Mouse (Mus musculus): ENCODE data around the gene Gtf2a2.
"Not testable (repeated sequence)": the region's sequence is repeated elsewhere in the genome, so short reads cannot be mapped to it uniquely, and the experiment has no call there.

Gene Gtf2a2

GRCm38 (mm10) chr9:70018879-70019278 lies 6.5 kb downstream of the Gtf2a2 start:
- no peak for DNase-seq (ENCODE audit: extremely low spot score, low spot score)

GRCm38 (mm10) chr9:70021610-70022009 lies 9.3 kb downstream of the Gtf2a2 start:
- no peak for DNase-seq (ENCODE audit: extremely low spot score, low spot score)

DNA sequence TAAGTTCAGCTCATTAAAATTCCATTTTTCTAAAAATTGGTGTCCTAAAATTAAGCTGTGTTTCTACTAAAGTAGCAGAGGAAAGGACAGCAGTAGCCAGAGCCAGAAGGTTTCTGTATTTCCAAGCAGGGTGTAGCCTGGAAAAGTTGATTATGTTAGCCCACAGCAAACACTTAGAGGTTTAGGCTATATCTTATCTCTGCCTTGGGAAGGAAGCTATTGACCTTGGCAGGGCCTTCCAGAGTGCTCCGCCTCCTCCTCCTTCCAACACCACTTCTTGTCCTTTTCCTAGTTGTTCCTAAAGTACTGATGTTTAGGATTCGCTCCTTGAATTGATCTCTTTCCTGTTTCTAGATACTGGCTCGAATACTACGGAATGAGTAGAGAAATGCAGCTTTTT lies 9.7 kb downstream of the Gtf2a2 start:
- no peak for DNase-seq (ENCODE audit: extremely low spot score, low spot score)

DNA sequence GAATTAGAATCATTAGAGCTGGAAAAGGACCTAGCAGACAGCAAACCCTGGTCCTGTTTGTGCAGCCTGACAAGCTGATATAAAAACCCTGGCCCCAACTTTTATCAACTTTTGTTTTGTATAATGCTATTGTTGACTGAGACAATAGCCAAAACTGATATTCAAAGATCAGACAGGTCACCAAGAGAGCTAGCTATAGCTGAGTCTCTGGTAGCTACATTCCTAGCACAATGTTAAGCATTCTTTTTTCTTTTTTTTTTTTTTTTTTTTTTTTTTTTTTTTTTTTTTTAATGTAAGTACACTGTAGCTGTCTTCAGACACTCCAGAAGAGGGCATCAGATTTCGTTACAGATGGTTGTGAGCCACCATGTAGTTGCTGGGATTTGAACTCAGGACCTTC lies 11.3 kb downstream of the Gtf2a2 start:
- not testable (repeated sequence) for DNase-seq (ENCODE audit: extremely low spot score, low spot score)

- DNase-seq (ENCODE audit: extremely low spot score, low spot score) = no peak
These were observed 12.3 kb downstream of the Gtf2a2 start for GRCm38 (mm10) chr9:70024648-70025047.

GRCm38 (mm10) chr9:70025365-70026012 lies 13.1 kb downstream of the Gtf2a2 start:
- no peak for DNase-seq (ENCODE audit: extremely low spot score, low spot score)

- no peak for DNase-seq (ENCODE audit: extremely low spot score, low spot score)
These were observed 19.8 kb downstream of the Gtf2a2 start for GRCm38 (mm10) chr9:70032167-70032566.

DNA sequence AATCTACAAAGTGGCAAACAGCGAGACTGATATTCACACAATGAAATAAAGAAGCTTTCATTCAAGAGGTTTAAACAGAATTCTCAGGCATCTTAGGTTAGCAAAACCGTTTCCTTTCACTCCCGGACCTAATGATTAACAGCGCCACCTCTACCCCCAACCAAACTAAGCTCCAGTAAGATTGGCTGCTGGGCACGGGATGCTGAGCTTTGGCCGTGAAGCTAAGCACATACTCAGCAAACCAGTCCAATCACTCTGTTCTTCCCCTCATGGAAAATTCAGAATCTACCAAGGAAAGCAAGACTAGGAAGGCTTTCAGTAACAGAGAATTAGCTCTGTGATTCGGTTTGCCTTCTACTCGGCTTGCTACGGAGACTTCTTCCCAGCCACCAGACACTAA lies 20.7 kb downstream of the Gtf2a2 start:
- DNase-seq (ENCODE audit: extremely low spot score, low spot score) = no peak

DNA sequence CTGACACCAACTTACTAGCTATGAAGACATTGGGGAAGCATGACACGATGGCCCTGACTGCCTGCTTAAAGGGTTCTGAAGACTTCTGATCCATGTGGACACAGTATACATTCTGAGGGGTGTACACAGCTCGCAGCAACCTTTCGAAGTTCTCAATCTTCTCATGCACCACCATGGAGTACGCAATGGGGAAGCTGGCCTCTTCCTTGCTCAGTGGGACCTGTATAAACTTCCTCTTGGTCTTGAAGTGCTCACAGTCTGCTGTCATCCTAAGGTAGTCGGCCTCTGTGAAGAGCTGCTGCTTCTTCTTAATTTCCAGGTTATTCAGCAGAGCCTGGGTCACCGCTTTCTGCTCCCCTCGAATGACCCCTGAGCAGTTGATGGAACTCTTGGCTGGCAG lies 22.4 kb downstream of the Gtf2a2 start:
- DNase-seq (ENCODE audit: extremely low spot score, low spot score) = no peak

GRCm38 (mm10) chr9:70036646-70037045 lies 24.3 kb downstream of the Gtf2a2 start:
- DNase-seq (ENCODE audit: extremely low spot score, low spot score) = no peak

DNA sequence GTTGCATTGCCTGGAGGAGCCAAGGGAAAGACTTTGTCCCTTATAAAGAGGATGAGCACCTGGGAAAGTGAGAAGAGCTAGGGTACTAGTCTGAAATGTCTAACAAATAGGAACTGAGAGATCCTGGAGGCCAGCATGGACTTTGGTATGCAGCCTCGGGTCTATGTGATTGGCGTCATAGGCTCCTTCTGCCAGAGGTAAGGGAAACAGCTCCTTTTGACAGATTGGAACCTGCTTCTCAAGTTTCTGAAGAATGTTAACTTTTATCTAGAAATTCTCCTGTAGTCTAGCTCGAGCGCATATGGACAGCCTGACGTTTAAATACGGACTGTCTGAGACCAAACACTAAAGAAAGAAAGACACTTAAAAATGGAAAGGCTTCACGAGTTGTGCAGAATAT lies 25.6 kb downstream of the Gtf2a2 start, which contains the start of gene Gcnt3:
Gene Gcnt3 (minus strand): TSS at position 101 of the 400 bp plus-strand sequence.
- no peak for DNase-seq (ENCODE audit: extremely low spot score, low spot score)

DNA sequence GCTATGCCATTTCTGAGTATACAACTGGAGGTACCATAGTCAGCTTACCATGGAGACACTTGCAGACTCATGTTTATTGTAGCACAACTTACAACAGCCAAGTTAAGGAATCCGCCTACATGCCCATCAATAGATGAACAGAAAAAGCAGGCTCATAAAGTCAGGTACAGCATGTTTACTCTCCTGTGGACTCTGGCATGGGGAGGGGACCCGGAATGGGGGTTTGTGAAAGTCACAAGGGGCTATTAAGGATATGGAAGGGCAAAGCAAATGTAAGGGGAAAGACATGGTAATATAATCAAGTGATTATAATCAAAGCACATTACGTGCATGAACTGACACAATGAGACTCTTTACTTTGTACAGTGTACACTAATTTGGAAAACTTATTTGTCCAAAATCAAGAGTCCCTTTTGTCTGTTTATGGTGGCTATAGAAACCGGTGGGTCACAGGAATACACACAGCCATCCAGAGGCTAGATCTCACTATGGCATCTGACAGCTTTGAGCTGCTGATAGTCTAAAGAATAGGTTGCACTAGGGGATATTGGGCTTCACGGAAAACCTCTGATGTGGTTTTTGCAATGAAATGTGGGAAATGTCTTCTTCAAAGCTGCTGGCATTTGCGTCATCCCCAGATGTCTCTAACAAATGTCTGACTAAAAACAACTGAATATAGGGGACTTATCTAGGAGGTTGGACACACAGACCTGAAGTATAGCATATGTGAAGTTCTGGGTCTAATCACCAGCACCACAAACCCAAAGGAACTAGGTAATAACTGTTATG lies 27.4 kb downstream of the Gtf2a2 start:
- no peak for DNase-seq (ENCODE audit: extremely low spot score, low spot score)

DNA sequence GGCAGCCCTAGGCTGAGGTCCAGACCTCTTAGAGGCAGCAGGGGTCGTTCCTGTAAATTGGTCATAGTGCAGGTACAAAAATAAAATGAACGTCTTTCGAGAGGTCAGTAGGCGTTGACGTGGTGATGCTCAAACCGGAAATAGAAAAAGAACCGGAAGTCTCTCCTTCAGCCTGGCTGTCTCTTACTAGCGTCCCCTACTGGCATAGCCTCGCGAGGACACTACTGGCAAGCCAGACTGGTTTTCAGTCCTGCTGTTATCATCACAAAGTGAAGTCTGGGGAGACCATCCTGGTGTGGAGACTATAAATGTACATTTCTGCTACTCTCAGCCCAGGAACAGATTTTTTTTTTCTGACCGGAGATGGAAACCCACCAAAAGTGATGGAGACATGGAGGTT lies 28.2 kb downstream of the Gtf2a2 start:
- DNase-seq (ENCODE audit: extremely low spot score, low spot score) = no peak

- no peak for DNase-seq (ENCODE audit: extremely low spot score, low spot score)
These were observed 29.8 kb downstream of the Gtf2a2 start for GRCm38 (mm10) chr9:70042137-70042536.

- DNase-seq (ENCODE audit: extremely low spot score, low spot score) = no peak
These were observed 30.6 kb downstream of the Gtf2a2 start for GRCm38 (mm10) chr9:70042935-70043334.

DNA sequence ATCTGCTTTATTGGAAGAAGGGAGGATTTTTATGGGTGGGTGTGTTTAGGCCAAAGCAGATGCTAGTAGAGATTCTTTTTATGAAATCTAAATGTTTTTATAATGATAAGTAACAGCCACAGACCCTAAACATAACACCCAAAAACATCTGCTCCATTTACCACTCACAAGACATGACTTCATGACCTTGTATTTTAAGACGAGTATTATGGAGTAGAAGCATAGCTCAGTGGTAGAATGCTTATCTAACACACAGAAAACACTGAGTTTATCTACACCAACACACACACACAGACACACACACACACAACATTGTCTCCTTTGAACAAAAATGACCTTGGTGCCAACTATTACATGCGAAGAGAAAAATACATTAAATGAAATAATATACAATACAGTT lies 32.5 kb downstream of the Gtf2a2 start:
- DNase-seq (ENCODE audit: extremely low spot score, low spot score) = no peak

GRCm38 (mm10) chr9:70046255-70046654 lies 33.9 kb downstream of the Gtf2a2 start:
- DNase-seq (ENCODE audit: extremely low spot score, low spot score) = no peak

DNA sequence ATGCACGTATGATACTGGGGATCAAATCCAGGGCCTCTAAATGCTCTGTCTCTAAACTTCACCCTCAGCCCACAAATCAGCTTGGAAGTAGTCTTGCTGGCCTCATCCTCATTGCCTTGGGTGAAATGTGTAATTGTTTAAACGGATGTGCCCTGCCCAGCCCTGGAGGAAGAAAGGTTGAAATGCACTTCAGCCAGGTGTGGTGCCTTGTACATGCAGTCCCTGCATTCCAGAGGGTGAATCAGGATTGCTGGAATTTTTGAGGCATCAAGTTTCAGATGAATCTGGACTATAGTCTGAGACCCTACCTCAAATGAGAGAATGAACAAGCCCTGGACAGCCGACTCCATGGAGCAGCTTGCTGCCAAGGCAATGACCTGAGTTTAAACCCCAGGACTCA lies 35.5 kb downstream of the Gtf2a2 start:
- no peak for DNase-seq (ENCODE audit: extremely low spot score, low spot score)

- DNase-seq (ENCODE audit: extremely low spot score, low spot score) = no peak
These were observed 35.9 kb downstream of the Gtf2a2 start for GRCm38 (mm10) chr9:70048280-70048679.

DNA sequence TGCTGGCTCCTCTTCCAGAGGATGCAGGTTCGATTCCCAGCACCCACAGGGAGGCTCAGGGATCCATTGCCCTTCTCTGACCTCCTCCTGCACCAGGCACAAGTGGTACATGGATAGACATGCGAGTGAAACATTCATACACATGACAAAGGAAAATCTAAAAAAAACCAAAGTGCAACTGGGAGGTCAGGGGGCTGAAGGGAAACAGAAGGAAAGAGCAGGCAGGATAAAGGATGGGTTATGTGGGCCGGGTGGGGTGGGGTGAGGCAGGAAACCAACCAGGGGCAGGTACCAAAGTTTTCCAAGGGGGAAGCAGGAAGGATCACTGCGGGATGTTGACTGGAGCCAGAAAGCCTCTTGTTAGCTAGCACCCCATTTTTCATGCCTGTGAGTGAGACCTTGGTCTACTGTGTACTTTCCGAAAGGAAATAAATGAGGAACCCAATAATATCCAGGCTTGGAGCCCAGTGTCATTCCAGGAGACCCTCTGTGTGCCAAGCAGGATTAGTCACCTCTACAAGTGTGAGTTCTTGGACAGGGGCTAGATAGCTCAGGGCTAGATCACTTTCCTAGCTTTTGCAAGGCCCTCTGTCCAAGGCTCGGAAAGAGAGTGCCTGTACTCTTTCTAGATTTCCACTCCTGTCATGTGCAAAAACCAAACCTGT lies 36.5 kb downstream of the Gtf2a2 start:
- no peak for DNase-seq (ENCODE audit: extremely low spot score, low spot score)

DNA sequence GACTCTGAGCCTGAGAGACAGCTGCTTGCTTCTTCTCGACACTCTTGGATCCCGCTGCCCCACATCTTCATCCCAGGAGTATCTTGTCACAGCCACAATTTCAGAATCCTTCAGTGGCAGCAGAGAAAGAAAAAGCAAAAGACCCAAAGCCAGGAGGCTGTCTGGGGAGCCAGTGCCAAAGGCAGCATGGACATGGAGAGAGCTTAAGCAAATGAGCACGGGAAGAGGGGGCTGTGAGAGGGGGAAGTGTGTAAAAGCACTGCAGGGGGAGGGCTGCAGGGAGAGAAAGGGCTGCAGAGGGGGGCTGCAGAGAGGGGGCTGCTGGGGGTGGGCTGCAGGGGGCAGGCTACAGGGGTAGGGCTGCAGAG lies 37.0 kb downstream of the Gtf2a2 start:
- peak; percentile 17 for DNase-seq (ENCODE audit: extremely low spot score, low spot score)

- DNase-seq (ENCODE audit: extremely low spot score, low spot score) = no peak
These were observed 37.5 kb downstream of the Gtf2a2 start for GRCm38 (mm10) chr9:70049839-70050238.

All from neural tube, embryonic 10.5 days (tissue).